Mouse (Mus musculus): ENCODE data around the gene Thra.

GRCm38 (mm10) chr11:98721458-98722226 is 18.8 kb upstream of the Thra start:
- TF ChIP-seq GATA1 (IDR thresholded peaks at IDR 0.05; ENCODE audit: borderline replicate concordance, low read length) = no peak
- no peak for TF ChIP-seq CTCF (IDR thresholded peaks at IDR 0.05; ENCODE audit: low read depth, low read length)
- TF ChIP-seq TAL1 (conservative IDR thresholded peaks at IDR 0.05; ENCODE audit: low read depth, low read length) = no peak

Data from G1E (cell line).